Mouse (Mus musculus) cerebellum, adult 9-11 months (tissue): ENCODE data around the gene Gstm7.
A peak's percentile ranks its signal among the peaks of the same experiment; 100 is the strongest.
"Not testable (repeated sequence)": the region's sequence is repeated elsewhere in the genome, so short reads cannot be mapped to it uniquely, and the experiment has no call there.

Experiments
- DNase-seq: peaks from one replicate; pipeline ENCODE4 v3.0.0; 2022

Gstm7 gene

DNA sequence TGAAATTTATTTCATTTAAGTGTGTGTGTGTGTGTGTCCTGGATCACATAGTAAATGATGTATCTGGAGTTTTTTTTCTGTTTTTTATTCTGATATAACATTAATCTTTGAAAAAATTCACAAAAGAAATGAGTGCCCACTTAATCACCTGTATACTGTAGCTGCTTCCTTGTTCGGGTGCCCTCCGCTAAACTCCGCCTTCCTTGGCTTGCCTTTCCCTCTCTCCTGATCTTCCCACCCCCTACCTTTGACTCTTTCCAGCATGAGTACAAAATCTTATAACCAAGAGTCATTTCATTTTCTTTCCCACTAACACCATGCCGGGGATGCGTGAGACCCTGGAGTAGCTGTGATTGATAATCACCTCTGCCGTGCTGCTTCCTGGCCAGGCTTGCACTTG, 511 bp upstream of the Gstm7 start:
- DNase-seq: no peak

DNA sequence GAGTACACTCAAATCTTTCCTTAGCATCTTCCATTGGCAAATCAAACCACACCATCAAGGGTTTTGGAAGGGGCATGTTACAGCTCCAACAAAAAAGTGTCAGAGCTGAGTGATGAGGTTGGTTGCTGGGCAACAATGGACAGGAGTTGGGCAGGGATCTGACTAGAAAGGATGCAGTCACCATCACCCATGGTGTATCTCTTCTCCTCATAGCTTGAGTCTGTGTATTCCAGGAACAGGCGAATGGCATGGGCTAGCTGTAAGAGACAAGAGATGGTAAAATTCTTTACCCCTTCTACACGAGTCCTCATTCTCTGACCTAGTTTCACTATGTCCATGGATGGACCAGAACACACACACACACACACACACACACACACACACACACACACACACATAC, 483 bp downstream of the Gstm7 start:
- DNase-seq: no peak

DNA sequence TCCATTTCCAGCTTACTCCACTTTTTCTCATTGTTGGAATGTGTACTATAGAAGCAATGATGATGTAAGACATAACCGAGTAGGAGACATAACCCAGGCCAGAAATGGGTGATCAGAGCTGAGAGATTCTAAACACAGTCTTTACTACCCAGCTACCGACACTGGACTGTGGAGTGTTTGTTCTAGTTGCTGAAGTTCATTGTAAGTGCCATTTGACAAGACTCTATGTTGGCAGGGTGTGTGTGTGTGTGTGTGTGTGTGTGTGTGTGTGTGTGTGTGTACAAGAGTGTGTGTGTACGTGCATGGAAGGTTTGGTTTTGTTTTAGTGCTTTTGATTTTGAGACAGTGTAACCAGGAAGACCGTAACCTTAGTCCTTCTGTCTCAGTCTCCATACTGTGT, 1.9 kb downstream of the Gstm7 start:
- no peak for DNase-seq

DNA sequence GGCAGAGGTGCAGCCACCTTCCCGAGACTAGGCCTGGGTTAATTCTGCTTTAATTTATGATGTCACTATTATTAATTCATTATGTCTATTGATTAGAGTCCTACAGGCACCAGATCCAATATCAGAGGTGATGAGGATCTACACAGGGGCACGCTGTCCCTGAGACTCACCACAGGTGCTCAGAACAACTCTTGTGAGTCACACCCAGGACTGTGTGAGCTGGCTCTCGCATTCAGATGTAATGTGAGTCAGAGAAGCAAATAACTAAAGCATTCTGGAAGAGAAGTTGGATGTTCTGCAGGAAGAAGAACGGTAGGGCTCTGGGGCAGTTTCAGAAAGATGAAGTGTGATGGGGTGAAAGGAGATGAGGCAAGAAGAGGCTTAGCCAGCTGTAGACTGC, 2.4 kb downstream of the Gstm7 start:
- no peak for DNase-seq

DNA sequence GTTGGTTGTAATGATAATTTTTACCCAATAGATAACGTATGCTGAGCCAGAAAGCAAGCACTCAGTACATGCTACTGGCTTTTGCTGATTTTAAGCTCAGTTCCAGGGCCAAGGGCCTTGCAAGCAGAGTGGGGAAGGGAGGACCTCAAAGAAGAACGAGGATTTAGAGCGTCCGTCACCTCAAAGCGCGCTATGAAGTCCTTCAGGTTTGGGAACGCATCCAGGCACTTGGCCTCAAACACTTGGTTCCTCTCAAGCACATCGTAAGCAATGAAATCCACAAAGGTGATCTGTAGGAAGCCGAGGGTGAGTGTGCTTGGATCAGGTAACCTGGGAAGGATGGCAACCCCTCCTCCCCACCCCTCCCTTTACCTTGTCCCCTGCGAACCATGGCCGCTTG, 2.9 kb downstream of the Gstm7 start:
- DNase-seq: no peak

DNA sequence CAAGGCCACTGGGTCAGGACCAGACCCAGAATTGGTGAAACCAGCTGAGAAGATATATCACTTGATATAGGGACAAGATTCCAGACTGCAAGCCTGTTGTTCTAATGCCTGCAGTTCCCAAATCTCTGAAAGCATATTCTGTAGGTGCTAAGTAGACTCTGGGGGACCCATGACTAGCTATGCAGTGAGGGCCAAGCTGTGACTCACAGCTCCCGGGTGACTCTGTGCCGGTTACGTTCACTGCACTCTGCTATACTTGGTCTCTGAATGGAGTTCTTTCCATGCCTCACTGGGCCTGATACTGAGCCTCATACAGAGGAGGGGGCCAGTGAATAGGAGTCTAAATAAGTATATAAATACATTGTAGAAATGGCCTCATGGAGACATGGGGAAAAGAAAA, 3.8 kb downstream of the Gstm7 start:
- no peak for DNase-seq

DNA sequence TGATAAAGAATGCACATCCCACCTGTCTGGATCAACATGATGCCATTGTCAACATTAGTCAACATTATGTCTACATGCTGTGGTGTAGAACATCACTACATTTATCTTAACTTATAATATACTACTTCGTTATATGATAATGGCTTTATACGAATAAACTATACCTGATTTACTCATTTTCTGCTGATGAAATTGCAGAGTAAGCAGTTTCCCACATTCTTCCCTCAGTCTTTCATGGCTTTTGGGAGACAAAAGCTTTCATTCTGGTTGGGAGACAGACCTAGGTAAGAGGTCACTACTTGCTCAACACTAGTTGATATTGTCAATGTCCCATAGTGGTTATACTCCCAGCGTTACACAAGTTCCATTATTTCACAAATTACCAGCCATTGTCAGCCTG, 6.3 kb downstream of the Gstm7 start:
- DNase-seq: no peak

DNA sequence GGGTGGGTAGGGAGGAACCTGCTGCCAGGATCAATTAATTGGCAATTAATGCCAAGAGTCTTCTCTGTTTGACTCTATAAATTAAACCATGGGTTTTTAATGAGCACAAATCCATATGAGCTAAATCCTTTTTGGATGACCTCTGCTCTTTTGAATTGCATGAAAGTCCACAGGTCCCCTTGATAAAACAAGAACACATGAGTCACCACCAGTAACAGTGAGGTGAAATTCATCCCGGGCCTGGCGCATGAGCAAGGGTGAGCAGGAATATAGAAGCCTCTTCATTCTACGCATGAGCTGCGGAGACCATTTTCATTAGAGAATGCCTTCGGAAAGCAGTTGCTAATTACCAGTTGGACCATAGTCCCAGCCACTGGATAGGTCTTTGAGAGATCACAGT, 11.3 kb downstream of the Gstm7 start:
- DNase-seq: no peak

DNA sequence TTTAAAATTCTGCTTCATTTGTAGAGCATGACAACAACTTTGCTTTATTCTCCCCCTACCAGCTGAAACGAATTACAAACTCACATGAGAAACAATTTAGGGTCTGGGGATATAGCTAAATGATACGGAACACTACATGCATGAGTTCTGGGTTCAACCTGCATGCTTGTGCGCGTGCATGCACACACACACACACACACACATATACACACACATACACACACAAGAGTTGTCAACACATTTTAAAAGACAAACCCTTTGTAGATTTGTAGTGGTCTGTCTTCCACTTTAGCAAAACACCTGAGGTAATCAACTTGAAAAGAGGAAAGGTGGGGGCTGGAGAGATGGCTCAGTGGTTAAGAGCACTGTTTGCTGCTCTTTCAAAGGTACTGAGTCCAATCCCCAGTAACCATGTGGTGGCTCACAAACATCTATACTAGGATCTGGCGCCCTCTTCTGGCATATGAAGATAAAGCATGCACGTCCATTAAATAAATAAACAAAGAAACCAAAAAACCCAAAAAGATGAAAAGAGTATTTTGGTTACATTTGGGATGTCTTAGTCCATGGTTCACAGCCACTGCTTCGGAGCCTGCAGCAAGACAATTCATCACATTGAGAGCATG, 13.7 kb downstream of the Gstm7 start:
- no peak for DNase-seq

DNA sequence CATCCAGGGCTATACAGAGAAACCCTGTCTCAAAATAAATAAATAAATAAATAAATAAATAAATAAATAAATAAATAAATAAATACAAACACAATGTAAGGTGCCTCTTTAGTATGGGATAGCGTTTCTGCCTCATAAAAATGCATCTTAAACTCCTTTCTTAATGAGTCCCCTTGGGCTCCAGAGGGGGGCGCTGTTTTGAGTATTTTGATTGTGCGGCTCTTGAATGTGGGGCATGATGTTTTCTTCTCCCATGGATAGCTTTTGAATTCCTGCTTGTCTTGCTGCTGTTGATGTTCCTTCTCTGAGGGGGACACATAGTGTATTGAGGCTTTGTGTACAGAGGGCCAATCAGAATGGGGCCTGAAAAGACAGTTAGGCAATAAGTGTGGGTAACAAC, 14.5 kb downstream of the Gstm7 start:
- DNase-seq: no peak

DNA sequence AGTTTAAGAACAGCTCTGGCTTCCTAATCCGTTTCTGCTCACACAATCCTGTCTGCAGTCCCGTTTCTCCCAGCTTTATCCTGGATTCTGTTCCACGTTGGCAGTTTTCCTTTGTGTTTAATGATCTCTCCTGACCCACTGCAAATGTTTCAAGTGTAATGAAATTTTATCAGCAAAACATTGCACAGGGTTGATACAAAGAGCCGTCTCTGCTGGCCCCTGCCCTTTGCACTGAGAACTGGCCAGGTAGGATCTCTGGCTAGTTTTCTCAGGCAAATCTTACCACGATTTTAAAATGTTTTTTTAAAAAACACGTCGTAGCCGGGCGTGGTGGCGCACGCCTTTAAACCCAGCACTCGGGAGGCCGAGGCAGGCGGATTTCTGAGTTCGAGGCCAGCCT, 14.9 kb downstream of the Gstm7 start:
- DNase-seq: no peak

DNA sequence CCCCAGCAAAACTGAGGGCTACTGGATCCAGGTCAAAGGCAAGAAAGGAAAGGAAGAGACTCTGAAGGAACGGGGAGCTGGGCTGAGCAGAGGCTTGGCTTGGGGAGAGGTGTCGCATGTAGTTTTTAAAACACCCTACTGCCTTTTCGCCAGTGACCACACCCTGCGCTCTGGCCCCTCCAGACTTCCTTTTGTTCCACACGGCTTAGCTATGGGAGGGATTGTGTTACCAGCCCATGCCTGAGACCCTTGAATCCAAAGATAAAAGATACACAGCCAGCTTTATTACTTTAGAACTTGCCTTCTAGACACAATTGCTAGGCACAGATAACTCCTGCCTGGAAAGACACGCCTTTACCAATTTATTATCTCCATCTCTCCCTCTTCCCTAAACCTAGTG, 25.7 kb downstream of the Gstm7 start:
- no peak for DNase-seq

DNA sequence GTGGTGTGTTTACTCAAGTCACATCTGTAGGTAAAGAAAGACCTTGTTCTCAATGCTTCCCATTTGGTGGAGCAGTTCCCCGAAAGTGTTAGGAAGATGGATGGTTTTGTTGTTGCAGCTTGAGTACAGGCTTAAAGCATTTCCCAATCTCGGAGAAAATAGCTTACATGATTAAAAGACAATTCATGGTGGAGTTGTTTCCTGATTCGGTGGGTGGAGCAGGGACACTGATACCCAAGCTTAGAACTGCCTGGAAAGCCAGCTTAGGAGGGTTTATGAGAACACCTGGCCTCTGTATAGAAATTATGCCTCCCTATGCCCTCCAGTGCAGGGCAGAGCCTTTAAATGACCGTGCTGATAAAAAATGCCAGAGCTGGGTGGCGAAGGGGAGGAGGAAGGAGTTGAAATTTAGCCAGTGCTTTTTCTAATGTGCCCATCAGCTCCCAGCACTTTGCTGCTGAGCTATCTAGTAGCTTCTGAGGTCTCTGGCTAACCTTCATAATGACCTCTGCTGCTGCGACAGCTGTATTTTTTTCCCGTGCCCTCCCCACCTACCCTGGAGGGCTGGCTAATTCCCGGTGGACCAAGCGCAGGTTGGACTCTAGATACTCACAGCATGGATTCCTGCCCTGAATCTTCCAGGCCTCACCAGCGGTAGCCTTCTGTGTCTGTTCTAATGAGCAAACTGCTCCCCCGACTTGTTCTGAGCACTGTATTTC, 30.5 kb downstream of the Gstm7 start:
- DNase-seq: no peak

DNA sequence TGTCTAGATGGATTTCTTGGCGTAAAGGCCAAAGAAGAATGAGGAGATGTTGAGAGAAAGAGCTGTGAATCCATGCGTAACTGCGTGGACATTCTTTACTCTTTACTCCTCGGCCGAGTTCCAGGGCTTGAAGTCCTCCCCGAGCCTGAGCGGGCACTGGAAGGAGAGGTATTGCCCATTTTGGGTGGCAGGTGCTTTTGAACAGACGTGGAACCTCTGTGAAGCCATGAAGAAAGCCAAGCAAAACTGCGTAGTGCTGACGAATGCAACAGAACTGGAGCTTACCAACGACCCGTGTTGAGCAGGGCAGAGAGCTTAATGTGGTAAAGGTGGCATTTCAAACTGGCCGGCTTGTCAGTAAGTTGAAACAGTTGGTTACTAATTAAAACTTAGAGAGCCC, 32.9 kb downstream of the Gstm7 start:
- DNase-seq: no peak

DNA sequence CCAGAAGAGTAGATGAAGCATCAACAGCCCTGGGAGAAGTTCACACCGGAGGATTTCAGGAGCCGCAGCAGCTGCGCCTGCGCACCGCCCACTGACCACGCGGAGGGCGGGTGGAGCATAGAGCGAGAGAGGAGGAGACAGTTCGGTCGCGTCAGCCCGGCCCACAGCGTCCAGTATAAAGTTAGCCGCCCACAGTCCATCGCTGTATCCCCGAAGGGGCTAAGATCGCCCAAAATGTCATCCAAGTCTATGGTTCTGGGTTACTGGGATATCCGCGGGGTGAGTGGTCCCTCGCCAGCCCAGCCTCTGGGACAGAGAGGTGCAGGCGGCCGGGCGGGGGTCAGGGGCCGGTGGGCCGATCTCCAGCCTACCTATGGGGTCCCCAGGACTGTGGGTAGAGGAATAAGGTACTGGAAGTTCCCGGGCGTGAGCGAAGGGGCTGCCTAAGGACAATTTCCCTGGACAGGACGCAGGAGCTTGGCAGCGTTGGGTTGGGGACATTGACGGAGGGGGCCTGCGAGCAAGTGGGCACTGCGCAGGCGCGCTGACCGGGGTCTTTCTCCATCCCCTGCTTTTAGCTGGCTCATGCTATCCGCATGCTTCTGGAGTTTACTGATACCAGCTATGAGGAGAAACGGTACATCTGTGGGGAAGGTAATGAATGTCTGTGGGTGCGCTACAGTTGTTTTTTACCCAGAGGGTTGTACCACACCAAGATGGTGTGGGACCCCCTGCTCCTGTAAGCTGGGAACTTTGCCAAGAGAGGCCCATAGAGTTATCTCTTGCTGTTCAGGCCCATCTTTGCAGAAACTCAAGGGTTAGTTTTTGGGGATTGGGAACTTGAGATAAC, 35.7 kb downstream of the Gstm7 start, which contains the start of gene Gstm5:
Gstm5 (plus strand) TSS at position 102 of the 850 bp plus-strand sequence.
- DNase-seq: peak; percentile 85

DNA sequence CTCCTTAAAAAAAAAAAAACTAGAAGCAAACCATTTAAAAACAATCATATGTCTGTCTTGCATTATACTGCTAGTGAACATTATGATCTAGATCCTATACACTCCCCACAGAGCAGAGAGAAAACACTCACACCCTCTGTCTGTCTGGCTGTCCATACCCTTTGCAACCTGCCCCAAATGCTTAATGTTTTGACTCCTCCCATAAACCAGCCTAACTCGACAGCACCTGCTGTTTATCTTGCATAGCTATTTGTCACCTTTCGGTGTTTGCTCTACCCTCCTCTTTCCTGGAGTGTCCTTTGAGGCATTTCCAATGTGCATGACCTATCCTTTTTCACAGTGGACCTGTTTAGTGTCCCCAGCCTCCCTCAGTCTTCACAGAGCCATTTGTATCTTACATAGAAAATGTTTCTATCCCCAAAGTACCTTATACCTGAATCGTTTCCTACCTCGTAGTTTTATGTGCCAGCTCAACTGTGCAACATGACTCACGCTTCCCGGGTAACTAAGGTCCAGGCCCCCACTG, 36.4 kb downstream of the Gstm7 start:
- no peak for DNase-seq

DNA sequence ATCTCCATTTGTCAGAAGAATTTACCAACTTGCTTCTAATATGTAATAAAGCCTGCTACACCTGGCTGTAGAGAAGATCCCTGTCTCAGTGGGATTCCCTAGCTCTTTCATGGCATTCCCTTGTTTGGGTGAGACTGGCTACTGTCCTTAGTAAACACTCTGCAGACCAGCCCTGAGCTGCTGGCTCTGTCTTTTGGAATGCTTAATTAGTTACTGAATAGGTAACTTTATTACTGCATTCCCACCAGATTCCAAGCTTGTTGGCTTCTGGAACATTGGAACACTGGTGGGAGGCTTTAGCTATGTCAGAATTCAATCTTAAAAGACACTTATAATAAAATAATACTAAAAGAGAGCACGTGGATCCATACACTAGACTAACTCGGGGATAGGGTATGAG, 42.4 kb downstream of the Gstm7 start:
- not testable (repeated sequence) for DNase-seq

DNA sequence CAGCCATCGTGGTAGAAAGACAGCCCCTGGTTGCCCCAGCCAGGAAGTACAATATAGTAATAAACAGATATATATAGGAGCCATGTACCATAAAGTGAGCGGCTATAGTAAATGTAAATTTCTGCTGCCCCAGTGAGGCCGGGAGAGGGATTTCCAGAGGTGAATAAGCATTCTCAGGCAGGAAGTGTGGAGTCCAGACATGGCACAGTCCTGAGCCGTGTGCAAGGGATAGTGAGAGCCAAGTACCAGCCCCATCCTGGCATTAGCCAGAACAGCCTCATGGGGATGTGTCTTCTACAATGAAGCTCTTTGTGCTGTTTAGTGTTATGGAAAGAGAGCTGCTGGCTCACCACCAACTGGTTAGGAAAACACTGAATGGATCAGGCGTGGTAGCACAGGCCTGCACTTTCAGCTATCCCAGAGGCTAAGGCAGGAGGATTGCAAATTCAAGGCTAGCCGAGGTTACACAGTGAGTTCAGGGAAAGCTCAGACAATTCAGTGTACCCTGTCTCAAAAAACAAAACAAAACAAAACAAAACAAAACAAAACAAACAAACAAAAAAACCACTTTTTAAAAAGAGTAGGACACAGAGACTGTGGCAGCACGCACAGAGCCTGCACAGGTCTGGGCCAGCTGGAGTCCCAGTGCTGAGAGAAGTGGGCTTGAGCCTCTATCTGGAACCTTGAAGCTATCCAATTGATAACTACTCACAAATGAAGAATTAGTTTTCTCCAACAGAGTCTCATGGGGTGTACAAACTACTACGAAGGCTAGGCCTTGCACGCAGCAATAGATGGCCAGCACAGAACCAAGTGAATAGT, 43.7 kb downstream of the Gstm7 start:
- peak; percentile 47 for DNase-seq

DNA sequence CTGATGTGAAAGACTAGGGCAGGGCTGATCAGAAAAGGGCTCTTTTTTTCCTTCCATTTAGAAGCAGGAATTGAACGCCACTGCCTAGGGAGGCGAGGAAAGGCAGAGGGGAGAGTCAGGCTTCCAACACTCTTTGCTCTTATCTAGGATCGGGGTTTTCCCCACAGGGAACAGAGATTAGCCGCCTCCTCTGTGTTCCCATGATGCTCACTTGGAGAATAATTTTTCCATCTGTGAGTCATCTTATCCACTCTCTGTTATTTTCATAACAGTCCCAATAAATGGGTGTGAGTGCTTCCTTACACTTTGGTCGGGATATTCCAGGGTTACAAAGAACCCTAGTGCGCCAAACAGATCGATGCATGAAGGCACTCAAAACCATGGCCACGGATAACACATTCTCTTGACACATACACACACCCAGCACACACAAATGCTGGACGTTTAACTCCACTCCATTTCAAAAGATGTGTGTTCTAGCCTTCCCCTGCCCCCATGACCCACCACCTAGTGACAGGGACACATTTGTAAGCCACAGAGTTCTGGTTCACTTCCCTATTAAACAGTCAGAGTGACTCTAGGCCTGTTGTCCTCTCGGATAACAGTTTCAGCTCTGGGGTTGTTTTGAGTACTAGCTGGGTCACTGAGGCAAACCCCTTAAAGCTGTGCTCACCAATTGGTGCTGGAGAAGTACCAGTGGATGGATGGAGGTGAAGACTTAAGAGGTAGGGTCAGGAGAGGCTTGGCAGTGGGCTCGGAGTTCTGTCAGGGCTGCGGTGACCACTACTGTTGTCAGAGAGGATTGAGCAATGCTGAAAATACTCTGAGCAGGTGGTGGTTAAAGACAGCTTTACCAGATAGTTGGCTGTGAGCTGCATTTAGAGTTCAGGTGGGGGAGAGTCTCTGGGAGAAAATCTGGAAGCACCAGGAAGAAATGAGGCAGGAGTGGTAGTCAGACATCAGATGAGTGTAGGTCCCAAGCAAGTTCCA, 53.6 kb downstream of the Gstm7 start:
- no peak for DNase-seq

DNA sequence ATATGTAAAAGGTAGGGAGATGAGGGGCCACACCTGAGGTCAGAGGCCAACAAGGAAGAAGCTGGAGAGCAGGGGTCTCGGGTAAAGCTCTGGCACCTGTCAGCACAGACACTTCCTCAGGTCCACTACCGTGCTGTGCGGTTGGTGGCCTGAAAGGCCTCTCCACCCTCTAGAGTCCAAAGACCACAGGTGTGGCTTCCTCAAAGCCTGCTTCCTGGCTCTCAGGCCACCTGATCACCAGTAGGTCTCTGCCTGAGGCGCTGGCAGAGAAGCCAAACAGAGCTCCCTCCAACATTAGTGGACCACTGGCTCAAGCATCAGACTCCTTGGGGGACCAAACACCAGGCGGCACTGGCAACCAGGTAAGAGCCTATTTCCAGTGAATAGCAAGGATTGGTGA, 54.6 kb downstream of the Gstm7 start, which contains the start of gene Eps8l3:
Eps8l3 (plus strand) TSS at position 225 of the 400 bp plus-strand sequence.
- no peak for DNase-seq
